Mouse (Mus musculus): Measurements from ENCODE around the gene Akna. TPM values are rescaled to one million over a fixed set of nuclear protein-coding genes. Genes with fewer than 3 reads are reported as not detected.
"Not testable (repeated sequence)": the region's sequence is repeated elsewhere in the genome, so short reads cannot be mapped to it uniquely, and the experiment has no call there.

Gene Akna
- polyA plus RNA-seq, 1 experiment from 2014 or later, result 10.4 TPM

DNA sequence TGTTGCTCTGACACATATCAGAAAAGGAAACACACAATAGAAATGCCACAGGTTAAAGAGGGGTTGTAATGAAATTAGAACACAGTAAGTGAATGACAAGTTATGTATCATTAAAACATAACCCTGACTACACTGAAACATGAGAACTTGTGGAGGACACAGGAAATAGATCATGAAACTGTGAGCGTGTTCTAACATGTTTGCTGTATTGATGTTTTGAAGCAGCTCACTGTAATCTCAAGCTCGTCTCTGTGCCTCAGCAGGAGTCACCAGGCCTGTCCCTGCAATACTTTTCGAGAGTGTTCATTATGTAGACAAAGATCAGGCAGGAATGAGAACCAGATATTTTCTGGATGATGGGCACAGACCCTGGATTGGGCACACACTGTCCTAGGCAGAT lies 59.5 kb downstream of the Akna start:
- H3K4me3 ChIP-seq, result no peak overlapping the region
- ATAC-seq (ENCODE audit: low FRiP score), result no peak
- no peaks in the 10 kb centered on the region for H3K9me3 ChIP-seq (replicated peaks)
- no peaks in the 10 kb centered on the region for H3K36me3 ChIP-seq
- H3K27ac ChIP-seq, result no peak overlapping the region
- H3K9ac ChIP-seq, result no peak overlapping the region
- 64% methylated on average over 3 of the region's 3 CpGs for WGBS
- no peaks in the 10 kb centered on the region for H3K4me1 ChIP-seq
- H3K4me2 ChIP-seq (replicated peaks), result no peak overlapping the region
- H3K27me3 ChIP-seq, result no peaks in the 10 kb centered on the region

DNA sequence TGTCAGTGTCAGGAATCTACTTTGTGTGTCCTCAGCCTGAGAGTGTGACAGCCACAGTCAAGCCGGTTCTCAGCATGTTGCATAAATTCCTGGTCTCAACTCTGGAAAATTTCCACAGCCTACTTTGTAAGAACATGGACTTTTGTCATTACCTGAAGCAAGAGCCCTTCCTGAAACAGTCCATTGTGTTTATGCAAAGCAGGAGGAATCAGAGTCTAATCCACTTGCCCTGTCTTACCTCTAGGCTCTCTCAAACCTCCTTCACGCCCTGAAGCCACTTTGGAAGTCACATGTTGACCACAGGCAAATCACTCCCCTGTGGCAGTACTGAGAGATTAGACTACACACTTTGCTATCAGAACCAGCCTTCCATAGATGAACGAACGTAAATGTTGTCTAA lies 60.7 kb downstream of the Akna start:
- H3K9ac ChIP-seq, result no peak overlapping the region
- H3K4me3 ChIP-seq, result no peak overlapping the region
- ATAC-seq (ENCODE audit: low FRiP score), result no peak
- WGBS, result 77% methylated on average over 4 of the region's 4 CpGs
- no peaks in the 10 kb centered on the region for H3K4me1 ChIP-seq
- no peaks in the 10 kb centered on the region for H3K27me3 ChIP-seq
- H3K9me3 ChIP-seq (replicated peaks), result no peaks in the 10 kb centered on the region
- H3K27ac ChIP-seq, result no peak overlapping the region
- no peaks in the 10 kb centered on the region for H3K36me3 ChIP-seq
- H3K4me2 ChIP-seq (replicated peaks), result no peak overlapping the region

DNA sequence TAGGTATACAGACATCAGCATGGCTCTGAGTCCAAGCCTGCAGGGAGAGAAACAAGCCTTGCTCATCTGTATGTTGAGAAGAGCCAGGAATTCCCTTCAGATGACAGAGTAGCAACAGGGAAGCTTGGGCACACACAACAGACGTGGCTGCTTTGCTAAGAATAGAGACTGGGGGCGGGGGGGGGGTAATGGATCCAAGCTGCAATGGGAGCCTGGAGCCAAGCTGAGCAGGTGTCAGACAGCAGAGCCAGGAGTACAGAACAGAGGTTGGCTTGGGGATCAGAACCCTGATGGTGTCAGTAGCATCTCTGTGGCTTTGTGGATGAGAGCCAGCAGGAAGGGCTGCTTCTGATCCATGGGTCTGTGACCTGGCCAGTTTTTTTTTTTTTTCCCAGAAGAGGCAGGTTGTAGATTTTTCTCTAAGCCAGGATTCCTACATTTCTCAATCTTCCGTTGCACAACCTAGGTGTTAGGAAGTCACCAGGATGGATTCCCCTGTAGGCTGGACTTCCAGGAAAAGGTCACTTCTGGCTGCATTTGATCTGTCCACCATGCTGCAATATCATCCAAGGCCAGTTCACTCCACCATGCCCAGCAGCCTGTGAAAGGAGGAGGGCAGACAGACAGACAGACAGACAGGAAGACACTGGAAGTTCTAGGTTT lies 64.6 kb downstream of the Akna start:
- H3K4me2 ChIP-seq (replicated peaks), result no peak overlapping the region
- no peak overlapping the region for H3K27ac ChIP-seq
- no peaks in the 10 kb centered on the region for H3K27me3 ChIP-seq
- no peaks in the 10 kb centered on the region for H3K4me1 ChIP-seq
- WGBS, result 62% methylated on average over 3 of the region's 3 CpGs
- ATAC-seq (ENCODE audit: low FRiP score), result no peak
- H3K9ac ChIP-seq, result no peak overlapping the region
- H3K4me3 ChIP-seq, result no peak overlapping the region
- H3K9me3 ChIP-seq (replicated peaks), result no peaks in the 10 kb centered on the region
- H3K36me3 ChIP-seq, result no peaks in the 10 kb centered on the region

DNA sequence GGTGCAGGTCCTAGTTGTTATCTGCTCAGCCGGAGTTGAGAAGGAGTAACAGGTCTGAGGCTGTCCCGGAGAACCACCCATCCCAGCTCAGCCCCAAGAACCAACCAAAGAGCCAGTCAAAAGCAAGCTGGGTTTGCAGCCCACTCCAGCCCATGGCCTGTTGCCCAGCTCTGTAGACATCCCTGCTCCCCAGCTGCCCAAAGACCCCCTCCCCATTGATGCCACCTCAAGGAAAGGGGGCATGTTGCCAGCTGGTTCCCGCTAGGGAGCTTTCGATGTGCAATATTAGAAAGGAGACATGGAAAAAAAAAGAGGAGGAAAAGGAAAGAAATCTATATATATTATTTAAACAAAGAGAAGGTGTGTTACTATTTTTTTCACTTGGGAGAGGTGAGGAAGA lies 69.8 kb downstream of the Akna start:
- no peaks in the 10 kb centered on the region for H3K27me3 ChIP-seq
- no peak for ATAC-seq (ENCODE audit: low FRiP score)
- H3K9me3 ChIP-seq (replicated peaks), result no peaks in the 10 kb centered on the region
- no peak overlapping the region for H3K27ac ChIP-seq
- no peak overlapping the region for H3K4me3 ChIP-seq
- H3K4me2 ChIP-seq (replicated peaks), result no peak overlapping the region
- H3K36me3 ChIP-seq, result peaks cover 12% of the 10 kb centered on the region; the same call in 1 of the 2 replicates
- 90% methylated on average over 4 of the region's 4 CpGs for WGBS
- H3K9ac ChIP-seq, result no peak overlapping the region
- no peaks in the 10 kb centered on the region for H3K4me1 ChIP-seq

DNA sequence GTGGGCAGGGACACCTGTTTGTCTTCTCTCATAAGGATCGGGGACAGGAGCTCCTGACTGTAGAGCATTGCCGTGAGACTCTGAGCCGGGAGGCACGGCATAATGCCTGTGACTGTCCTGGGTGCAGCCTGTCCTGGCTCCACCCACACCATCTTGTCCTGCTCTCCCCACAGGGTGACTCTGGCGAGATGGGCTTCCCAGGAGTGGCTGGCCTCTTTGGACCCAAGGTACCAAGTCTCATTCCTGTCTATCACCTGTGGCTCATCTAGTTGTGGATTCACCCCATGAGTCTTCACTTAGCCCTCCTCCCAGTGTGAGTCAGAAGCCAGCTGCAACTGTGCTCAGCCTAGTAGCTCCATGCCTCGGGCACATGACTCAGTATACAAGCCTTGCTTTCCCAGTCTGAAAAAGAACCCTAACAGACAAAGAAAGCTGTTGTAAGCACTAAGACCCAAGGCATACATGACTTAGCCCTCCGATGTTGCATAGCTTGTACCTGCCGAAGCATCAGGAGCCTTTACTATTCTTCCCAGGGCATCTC lies 79.8 kb downstream of the Akna start:
- whole genome bisulfite sequencing, result 80% methylated on average over 8 of the region's 8 CpGs
- no peak overlapping the region for H3K4me2 ChIP-seq (replicated peaks)
- no peaks in the 10 kb centered on the region; the same call in 1 of the 2 replicates for H3K4me1 ChIP-seq
- peaks cover 16% of the 10 kb centered on the region; the same call in 1 of the 2 replicates for H3K36me3 ChIP-seq
- no peaks in the 10 kb centered on the region for H3K27me3 ChIP-seq
- no peak overlapping the region for H3K27ac ChIP-seq
- H3K4me3 ChIP-seq, result no peak overlapping the region
- H3K9me3 ChIP-seq (replicated peaks), result no peaks in the 10 kb centered on the region
- ATAC-seq (ENCODE audit: low FRiP score), result no peak
- no peak overlapping the region for H3K9ac ChIP-seq

DNA sequence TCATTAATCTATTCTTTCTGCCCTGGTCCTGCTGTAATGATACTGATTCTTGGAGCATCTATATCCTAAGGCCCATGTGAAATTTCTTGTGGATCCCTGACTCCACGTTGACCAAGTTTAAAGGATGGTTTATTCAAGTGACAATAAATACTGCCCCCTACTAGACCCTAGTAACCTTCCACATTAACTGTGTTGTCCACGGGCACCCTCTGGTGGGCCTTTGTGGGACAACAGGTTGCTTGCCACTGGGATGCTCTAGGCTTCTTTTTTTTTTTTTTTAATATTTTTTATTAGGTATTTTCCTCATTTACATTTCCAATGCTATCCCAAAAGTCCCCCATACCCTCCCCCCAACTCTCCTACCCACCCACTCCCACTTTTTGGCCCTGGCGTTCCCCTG lies 83.6 kb downstream of the Akna start:
- peaks cover 16% of the 10 kb centered on the region; the same call in 1 of the 2 replicates for H3K36me3 ChIP-seq
- not testable (repeated sequence) for H3K27ac ChIP-seq; ATAC-seq (ENCODE audit: low FRiP score); H3K4me3 ChIP-seq; H3K27me3 ChIP-seq; H3K9me3 ChIP-seq (replicated peaks); H3K9ac ChIP-seq; H3K4me1 ChIP-seq; H3K4me2 ChIP-seq (replicated peaks)
- 32% methylated on average over 3 of the region's 3 CpGs for WGBS

Other genes with a start within 250 kb of the Akna start
- not detected in 2 replicates for gene Ambp, start 248.6 kb downstream of the Akna start, polyA plus RNA-seq (2016; fragmentation: Nextera tagmentation; extraction: Ambion mirVana)
- gene Kif12, start 231.2 kb downstream of the Akna start, polyA plus RNA-seq (2016; fragmentation: Nextera tagmentation; extraction: Ambion mirVana), result 0.27 TPM in 1 of 2 replicates, not detected in the other
- gene Col27a1, start 189.3 kb downstream of the Akna start, polyA plus RNA-seq (2016; fragmentation: Nextera tagmentation; extraction: Ambion mirVana), result 10.5 and 11.5 TPM in 2 replicates
- gene Orm1, start 58.8 kb downstream of the Akna start, polyA plus RNA-seq (2016; fragmentation: Nextera tagmentation; extraction: Ambion mirVana), result not detected in 2 replicates
- not detected in 2 replicates for gene Orm3, start 47.2 kb downstream of the Akna start, polyA plus RNA-seq (2016; fragmentation: Nextera tagmentation; extraction: Ambion mirVana)
- gene Orm2, start 40.9 kb downstream of the Akna start, polyA plus RNA-seq (2016; fragmentation: Nextera tagmentation; extraction: Ambion mirVana), result not detected in 2 replicates
- 10.6 and 10.8 TPM in 2 replicates for gene Whrn, start 92.6 kb upstream of the Akna start, polyA plus RNA-seq (2016; fragmentation: Nextera tagmentation; extraction: Ambion mirVana)
- gene Atp6v1g1, start 141.4 kb upstream of the Akna start, polyA plus RNA-seq (2016; fragmentation: Nextera tagmentation; extraction: Ambion mirVana), result 365 and 374 TPM in 2 replicates
- gene Tmem268, start 155.4 kb upstream of the Akna start, polyA plus RNA-seq (2016; fragmentation: Nextera tagmentation; extraction: Ambion mirVana), result 4.1 and 5.8 TPM in 2 replicates
- not detected in 2 replicates for gene Gm11213, start 201.9 kb upstream of the Akna start, polyA plus RNA-seq (2016; fragmentation: Nextera tagmentation; extraction: Ambion mirVana)
- gene Tex48, start 219.1 kb upstream of the Akna start, polyA plus RNA-seq (2016; fragmentation: Nextera tagmentation; extraction: Ambion mirVana), result not detected in 2 replicates

Measured in hindbrain, embryonic 12.5 days (tissue).